Mouse (Mus musculus) mesoderm, embryonic 11.5 days (tissue): ENCODE data around the gene Hhipl1.

ENCODE experiments used
- DNase-seq: peaks from one replicate; pipeline ENCODE4 v3.0.0-alpha.2; 2012; ENCODE audit warnings: low read depth, low spot score

The Hhipl1 gene

GRCm38 (mm10) chr12:108277341-108277841 lies 28.7 kb upstream of the Hhipl1 start:
- peak; percentile 66 for DNase-seq

- DNase-seq: no peak
These were observed 27.7 kb upstream of the Hhipl1 start for GRCm38 (mm10) chr12:108278221-108278918.

- DNase-seq: peak; percentile 52
These were observed 21.4 kb upstream of the Hhipl1 start for GRCm38 (mm10) chr12:108284455-108285224.

GRCm38 (mm10) chr12:108285225-108286011 lies 20.7 kb upstream of the Hhipl1 start:
- no peak for DNase-seq

GRCm38 (mm10) chr12:108286381-108286780 lies 19.7 kb upstream of the Hhipl1 start:
- no peak for DNase-seq

GRCm38 (mm10) chr12:108287011-108287410 lies 19.1 kb upstream of the Hhipl1 start:
- no peak for DNase-seq

GRCm38 (mm10) chr12:108288127-108288880 lies 17.8 kb upstream of the Hhipl1 start:
- DNase-seq: no peak

- DNase-seq: peak; percentile 79
These were observed 13.7 kb upstream of the Hhipl1 start for GRCm38 (mm10) chr12:108292419-108292818.

GRCm38 (mm10) chr12:108292957-108293356 lies 13.1 kb upstream of the Hhipl1 start:
- DNase-seq: peak; percentile 82

GRCm38 (mm10) chr12:108294620-108295019 lies 11.4 kb upstream of the Hhipl1 start:
- no peak for DNase-seq

GRCm38 (mm10) chr12:108297033-108297432 lies 9.0 kb upstream of the Hhipl1 start:
- no peak for DNase-seq

GRCm38 (mm10) chr12:108301006-108301405 lies 5.1 kb upstream of the Hhipl1 start:
- no peak for DNase-seq

GRCm38 (mm10) chr12:108303778-108304365 lies 2.2 kb upstream of the Hhipl1 start:
- DNase-seq: no peak

GRCm38 (mm10) chr12:108305172-108305571 lies 898 bp upstream of the Hhipl1 start:
- DNase-seq: no peak

- DNase-seq: peak; percentile 75
These were observed 1.5 kb downstream of the Hhipl1 start for GRCm38 (mm10) chr12:108307553-108307952.

- no peak for DNase-seq
These were observed 2.3 kb downstream of the Hhipl1 start for GRCm38 (mm10) chr12:108308363-108308856.

GRCm38 (mm10) chr12:108309116-108309794 lies 3.2 kb downstream of the Hhipl1 start:
- DNase-seq: no peak

- no peak for DNase-seq
These were observed 4.0 kb downstream of the Hhipl1 start for GRCm38 (mm10) chr12:108310041-108310440.

GRCm38 (mm10) chr12:108310456-108311027 lies 4.5 kb downstream of the Hhipl1 start:
- DNase-seq: no peak
